Mouse (Mus musculus): ENCODE results near the gene Cln3. TPM values are rescaled to one million over a fixed set of nuclear protein-coding genes. Genes with fewer than 3 reads are reported as not detected.
A peak's percentile ranks its signal among the peaks of the same experiment; 100 is the strongest.

Gene Cln3
- total RNA-seq, 1 experiment, result 35.1 TPM

GRCm38 (mm10) chr7:126554796-126555195, 30.8 kb downstream of the Cln3 start:
- no peaks in the 10 kb centered on the region for H3K9me3 ChIP-seq (ENCODE audit: control insufficient read depth, insufficient read depth, low read depth, low read length)
- no peak overlapping the region for H3K9ac ChIP-seq (ENCODE audit: insufficient read depth, low read depth, low read length, poor library complexity, severe bottlenecking)
- H3K4me3 ChIP-seq (ENCODE audit: insufficient read depth in 1 of 2, low read depth in 1 of 2, low read length in 2 of 2, poor library complexity in 1 of 2, severe bottlenecking in 1 of 2), result no peak overlapping the region
- H3K27ac ChIP-seq (ENCODE audit: insufficient read depth, low read depth, low read length, poor library complexity, severe bottlenecking), result no peak overlapping the region
- peaks cover 76% of the 10 kb centered on the region for H3K36me3 ChIP-seq (ENCODE audit: control insufficient read depth, insufficient read depth, low read length, poor library complexity, severe bottlenecking)
- TF ChIP-seq HCFC1 (IDR thresholded peaks at IDR 0.05; ENCODE audit: borderline replicate concordance, insufficient read depth, low read length), result no peak
- TF ChIP-seq ZC3H11A (IDR thresholded peaks at IDR 0.05; ENCODE audit: borderline replicate concordance, low read depth, low read length), result no peak
- in situ Hi-C loops (cut with MboI; ENCODE audit: low sequenced_read_pairs in 2 of 2, unreplicated experiment in 2 of 2), result loop anchor here in 1 of 2 experiments (10.0 kb wide), 1 partner anchor 970 kb away; no protein-coding TSS in a partner anchor
- H3K4me1 ChIP-seq (ENCODE audit: control insufficient read depth in 2 of 2, insufficient read depth in 2 of 2, low read length in 2 of 2, poor library complexity in 1 of 2), result no peaks in the 10 kb centered on the region; a peak in 1 of 4 replicates
- DNase-seq (ENCODE audit: low read depth, low spot score), result no peak

- DNase-seq (ENCODE audit: low read depth, low spot score), result no peak
- Histone ChIP-seq H3K4me3 (ENCODE audit: insufficient read depth in 1 of 2, low read depth in 1 of 2, low read length in 2 of 2, poor library complexity in 1 of 2, severe bottlenecking in 1 of 2) (no peak overlapping the region), H3K9ac (ENCODE audit: insufficient read depth, low read depth, low read length, poor library complexity, severe bottlenecking) (no peak overlapping the region), H3K4me1 (ENCODE audit: control insufficient read depth in 2 of 2, insufficient read depth in 2 of 2, low read length in 2 of 2, poor library complexity in 1 of 2) (no peaks in the 10 kb centered on the region), H3K36me3 (ENCODE audit: control insufficient read depth, insufficient read depth, low read length, poor library complexity, severe bottlenecking) (peaks cover 47% of the 10 kb centered on the region), H3K9me3 (ENCODE audit: control insufficient read depth, insufficient read depth, low read depth, low read length) (no peaks in the 10 kb centered on the region), H3K27ac (ENCODE audit: insufficient read depth, low read depth, low read length, poor library complexity, severe bottlenecking) (no peak overlapping the region)
- no peak for TF ChIP-seq ZNF384 (IDR thresholded peaks at IDR 0.05; ENCODE audit: low read depth, low read length)
- no peak for TF ChIP-seq ZC3H11A (IDR thresholded peaks at IDR 0.05; ENCODE audit: borderline replicate concordance, low read depth, low read length)
- TF ChIP-seq HCFC1 (IDR thresholded peaks at IDR 0.05; ENCODE audit: borderline replicate concordance, insufficient read depth, low read length), result no peak
- TF ChIP-seq MAFK (IDR thresholded peaks at IDR 0.05; ENCODE audit: insufficient read depth, low read depth, low read length), result no peak
- no peak for TF ChIP-seq CHD2 (IDR thresholded peaks at IDR 0.05; ENCODE audit: low read depth, low read length)
- in situ Hi-C loops (cut with MboI; ENCODE audit: low sequenced_read_pairs in 2 of 2, unreplicated experiment in 2 of 2), result no loop called here
These were observed 40.0 kb downstream of the Cln3 start for GRCm38 (mm10) chr7:126545631-126546030.

- TF ChIP-seq ZC3H11A (IDR thresholded peaks at IDR 0.05; ENCODE audit: borderline replicate concordance, low read depth, low read length), result no peak
- no peak for TF ChIP-seq MAFK (IDR thresholded peaks at IDR 0.05; ENCODE audit: insufficient read depth, low read depth, low read length)
- TF ChIP-seq ZNF384 (IDR thresholded peaks at IDR 0.05; ENCODE audit: low read depth, low read length), result no peak
- no peak for TF ChIP-seq CHD2 (IDR thresholded peaks at IDR 0.05; ENCODE audit: low read depth, low read length)
- TF ChIP-seq HCFC1 (IDR thresholded peaks at IDR 0.05; ENCODE audit: borderline replicate concordance, insufficient read depth, low read length), result no peak
- Histone ChIP-seq H3K9ac (ENCODE audit: insufficient read depth, low read depth, low read length, poor library complexity, severe bottlenecking) (no peak overlapping the region), H3K36me3 (ENCODE audit: control insufficient read depth, insufficient read depth, low read length, poor library complexity, severe bottlenecking) (peaks cover 11% of the 10 kb centered on the region), H3K9me3 (ENCODE audit: control insufficient read depth, insufficient read depth, low read depth, low read length) (no peaks in the 10 kb centered on the region), H3K4me1 (ENCODE audit: control insufficient read depth in 2 of 2, insufficient read depth in 2 of 2, low read length in 2 of 2, poor library complexity in 1 of 2) (no peaks in the 10 kb centered on the region), H3K4me3 (ENCODE audit: insufficient read depth in 1 of 2, low read depth in 1 of 2, low read length in 2 of 2, poor library complexity in 1 of 2, severe bottlenecking in 1 of 2) (no peak overlapping the region), H3K27ac (ENCODE audit: insufficient read depth, low read depth, low read length, poor library complexity, severe bottlenecking) (no peak overlapping the region)
- no peak for DNase-seq (ENCODE audit: low read depth, low spot score)
- in situ Hi-C loops (cut with MboI; ENCODE audit: low sequenced_read_pairs in 2 of 2, unreplicated experiment in 2 of 2), result no loop called here
These were observed 44.0 kb downstream of the Cln3 start for GRCm38 (mm10) chr7:126541661-126542060.

GRCm38 (mm10) chr7:126537820-126538585, 47.6 kb downstream of the Cln3 start:
- Histone ChIP-seq H3K9me3 (ENCODE audit: control insufficient read depth, insufficient read depth, low read depth, low read length) (no peaks in the 10 kb centered on the region), H3K4me1 (ENCODE audit: control insufficient read depth in 2 of 2, insufficient read depth in 2 of 2, low read length in 2 of 2, poor library complexity in 1 of 2) (no peaks in the 10 kb centered on the region), H3K4me3 (ENCODE audit: insufficient read depth in 1 of 2, low read depth in 1 of 2, low read length in 2 of 2, poor library complexity in 1 of 2, severe bottlenecking in 1 of 2) (no peak overlapping the region), H3K27ac (ENCODE audit: insufficient read depth, low read depth, low read length, poor library complexity, severe bottlenecking) (no peak overlapping the region), H3K9ac (ENCODE audit: insufficient read depth, low read depth, low read length, poor library complexity, severe bottlenecking) (no peak overlapping the region), H3K36me3 (ENCODE audit: control insufficient read depth, insufficient read depth, low read length, poor library complexity, severe bottlenecking) (no peaks in the 10 kb centered on the region)
- DNase-seq (ENCODE audit: low read depth, low spot score), result peak; percentile 54
- in situ Hi-C loops (cut with MboI; ENCODE audit: low sequenced_read_pairs in 2 of 2, unreplicated experiment in 2 of 2), result no loop called here
- TF ChIP-seq MAFK (IDR thresholded peaks at IDR 0.05; ENCODE audit: insufficient read depth, low read depth, low read length), result no peak
- TF ChIP-seq ZC3H11A (IDR thresholded peaks at IDR 0.05; ENCODE audit: borderline replicate concordance, low read depth, low read length), result peak; percentile 15; the same call in 1 of the 2 replicates

GRCm38 (mm10) chr7:126536466-126536865, 49.2 kb downstream of the Cln3 start:
- no peaks in the 10 kb centered on the region for H3K4me1 ChIP-seq (ENCODE audit: control insufficient read depth in 2 of 2, insufficient read depth in 2 of 2, low read length in 2 of 2, poor library complexity in 1 of 2)
- TF ChIP-seq ZNF384 (IDR thresholded peaks at IDR 0.05; ENCODE audit: low read depth, low read length), result no peak
- no peak for TF ChIP-seq MAFK (IDR thresholded peaks at IDR 0.05; ENCODE audit: insufficient read depth, low read depth, low read length)
- no peak for TF ChIP-seq ZC3H11A (IDR thresholded peaks at IDR 0.05; ENCODE audit: borderline replicate concordance, low read depth, low read length)
- no peak for TF ChIP-seq CHD2 (IDR thresholded peaks at IDR 0.05; ENCODE audit: low read depth, low read length)
- TF ChIP-seq HCFC1 (IDR thresholded peaks at IDR 0.05; ENCODE audit: borderline replicate concordance, insufficient read depth, low read length), result no peak
- H3K4me3 ChIP-seq (ENCODE audit: insufficient read depth in 1 of 2, low read depth in 1 of 2, low read length in 2 of 2, poor library complexity in 1 of 2, severe bottlenecking in 1 of 2), result peak overlapping the region in 1 of 2 experiments; percentile 55; a peak in 2 of 4 replicates
- no peak for DNase-seq (ENCODE audit: low read depth, low spot score)
- H3K36me3 ChIP-seq (ENCODE audit: control insufficient read depth, insufficient read depth, low read length, poor library complexity, severe bottlenecking), result no peaks in the 10 kb centered on the region
- H3K27ac ChIP-seq (ENCODE audit: insufficient read depth, low read depth, low read length, poor library complexity, severe bottlenecking), result no peak overlapping the region
- in situ Hi-C loops (cut with MboI; ENCODE audit: low sequenced_read_pairs in 2 of 2, unreplicated experiment in 2 of 2), result no loop called here
- H3K9me3 ChIP-seq (ENCODE audit: control insufficient read depth, insufficient read depth, low read depth, low read length), result no peaks in the 10 kb centered on the region
- no peak overlapping the region for H3K9ac ChIP-seq (ENCODE audit: insufficient read depth, low read depth, low read length, poor library complexity, severe bottlenecking)

Data from ES-E14 (cell line).